Mouse (Mus musculus): Measurements from ENCODE around the gene Crtam.

DNA sequence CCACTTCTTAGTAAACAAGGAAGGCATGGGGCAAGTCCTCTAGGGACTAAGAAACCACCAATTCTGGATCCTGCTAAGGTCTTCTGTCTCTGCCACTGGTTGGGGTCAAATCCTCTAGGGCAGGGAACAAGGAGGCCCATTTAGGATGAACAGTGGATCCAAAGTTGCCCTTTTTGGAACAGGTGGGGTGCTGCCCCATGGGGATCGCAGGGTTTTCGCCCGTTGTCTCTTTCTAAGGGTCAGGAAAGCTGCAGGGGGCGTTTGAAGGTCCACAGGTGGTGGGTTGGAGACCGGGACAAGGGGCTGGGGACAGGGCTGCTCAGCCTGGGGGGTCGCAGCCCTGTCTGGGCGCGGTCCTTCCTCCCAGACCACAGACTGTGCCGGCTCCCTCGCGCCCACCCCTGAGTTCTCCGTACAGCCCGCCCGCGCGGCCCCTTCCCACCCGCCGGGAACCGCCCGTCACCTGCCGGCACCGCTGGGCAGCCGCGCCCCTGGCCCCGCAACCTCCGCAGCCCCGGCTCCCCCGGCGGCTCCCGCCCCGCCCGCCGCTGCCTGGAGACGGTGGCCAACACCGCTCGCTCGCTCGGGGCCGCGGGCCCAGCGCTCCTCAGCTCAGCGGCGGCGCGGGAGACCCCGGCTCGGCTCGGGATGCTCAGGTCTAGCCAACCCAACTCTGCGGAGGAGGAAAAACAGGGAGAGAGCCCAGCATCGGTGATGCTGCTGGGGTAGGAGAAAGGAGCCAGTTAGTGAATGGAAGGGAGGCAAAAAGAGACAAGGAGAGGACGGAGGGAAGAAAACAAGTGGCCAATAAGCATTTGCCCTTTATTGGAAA is 40.6 kb downstream of the Crtam start, which contains the start of gene Jhy:
- TF ChIP-seq ZC3H11A (IDR thresholded peaks at IDR 0.05; ENCODE audit: borderline replicate concordance, low read depth, low read length) (no peak), HCFC1 (IDR thresholded peaks at IDR 0.05; ENCODE audit: borderline replicate concordance, insufficient read depth, low read length) (no peak)

Data from ES-E14 (cell line).